Mouse (Mus musculus): ENCODE results near the gene Ppp1r27.
"Not testable (repeated sequence)": the region's sequence is repeated elsewhere in the genome, so short reads cannot be mapped to it uniquely, and the experiment has no call there.

Gene Ppp1r27

GRCm38 (mm10) chr11:120550810-120551440 lies at the start of gene Ppp1r27:
Ppp1r27 (minus strand) TSS chr11:120551132.
- no peak for DNase-seq (ENCODE audit: low spot score in 2 of 2)

- DNase-seq (ENCODE audit: low spot score in 2 of 2), result no peak
Measured at GRCm38 (mm10) chr11:120600716-120601115, 49.8 kb upstream of the Ppp1r27 start.

GRCm38 (mm10) chr11:120598990-120599549 lies 48.1 kb upstream of the Ppp1r27 start:
- no peak for DNase-seq (ENCODE audit: low spot score in 2 of 2)

DNA sequence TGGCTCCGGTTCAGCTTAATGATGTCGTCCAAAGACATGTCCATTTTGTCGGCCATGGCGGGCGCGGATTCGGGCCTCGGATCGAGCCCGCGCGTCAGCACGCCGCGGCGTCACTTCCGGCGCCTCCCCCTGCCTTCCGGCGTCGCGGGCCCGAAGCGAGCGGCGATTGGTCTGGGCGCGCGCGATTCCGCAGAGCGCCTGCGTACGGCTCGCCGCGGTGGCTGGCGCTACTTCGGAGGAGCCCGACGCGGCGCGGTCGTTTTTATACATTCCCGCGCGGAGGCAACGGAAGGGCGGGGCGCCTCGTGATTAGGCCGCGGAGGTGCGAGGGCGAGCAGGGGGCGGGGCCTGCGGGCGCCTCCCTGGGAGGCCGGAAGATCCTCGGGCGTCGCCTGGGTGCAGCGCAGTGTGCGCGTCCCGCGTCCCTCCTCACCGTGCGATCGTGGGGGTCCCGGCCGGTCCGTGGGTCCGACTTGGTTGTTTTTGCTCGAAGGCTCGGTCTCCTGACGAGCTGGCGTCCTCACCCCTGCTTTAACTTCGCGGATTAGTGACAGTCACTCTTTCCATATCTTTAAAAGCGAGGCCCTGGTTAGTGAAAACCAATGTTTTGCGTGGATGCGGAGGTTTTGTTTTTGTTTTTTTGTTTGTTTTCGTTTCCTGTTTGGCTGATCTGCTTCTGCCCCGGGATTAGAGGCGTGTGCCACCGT lies 47.5 kb upstream of the Ppp1r27 start, which contains the start of the genes Alyref and Anapc11:
Alyref (minus strand) TSS at position 83 of the 707 bp plus-strand sequence.
Anapc11 (plus strand) TSS at position 139 of the 707 bp plus-strand sequence.
- peak; percentile 85 to 91 for DNase-seq (ENCODE audit: low spot score in 2 of 2)

DNA sequence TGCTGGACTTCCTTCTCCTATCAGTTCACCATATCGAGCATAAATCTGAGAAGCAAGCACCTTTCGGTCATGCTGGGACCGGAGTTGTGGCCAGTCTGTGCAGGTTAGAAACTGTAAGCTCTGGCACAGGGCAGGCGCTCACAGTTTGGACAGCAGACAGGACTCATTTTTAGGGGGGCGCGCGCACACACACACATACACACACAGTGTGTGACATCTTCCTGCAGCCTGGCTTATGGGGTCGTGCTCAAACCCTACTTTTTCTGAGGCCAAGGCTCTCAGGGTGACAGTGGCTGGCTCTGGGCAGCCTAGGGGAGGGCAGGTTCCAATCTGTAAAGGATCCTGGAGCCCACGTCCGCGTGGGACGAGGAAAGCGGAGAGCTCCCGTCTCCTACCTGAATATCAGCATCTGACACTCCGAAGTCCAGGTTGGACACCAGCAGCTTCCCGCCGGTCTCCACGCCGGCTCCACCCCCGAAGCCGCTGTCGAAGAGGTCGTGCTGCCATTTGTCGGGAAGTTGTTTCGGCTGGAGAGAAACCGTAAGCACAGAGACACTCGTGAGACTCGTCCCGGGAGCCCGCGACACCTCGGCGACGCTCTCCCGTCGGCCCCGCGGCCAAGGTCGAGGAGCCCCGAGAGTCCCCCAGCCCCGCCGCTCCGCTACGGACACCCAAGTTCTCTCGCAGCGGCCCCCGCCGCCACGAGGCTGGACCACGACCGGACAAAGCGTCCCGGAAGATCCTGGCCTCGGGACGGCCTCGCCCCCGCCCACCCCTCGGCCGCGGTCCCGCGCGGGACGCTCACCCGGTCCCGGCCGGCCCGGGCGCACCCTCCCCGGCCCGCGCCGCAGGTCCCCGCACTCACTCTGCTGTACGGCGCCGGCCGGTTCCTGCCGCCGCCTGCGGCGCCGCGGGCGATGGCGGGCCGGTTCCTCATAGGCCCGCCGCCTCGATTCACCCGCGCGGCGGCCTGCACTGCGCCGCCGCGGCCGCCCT lies 46.6 kb upstream of the Ppp1r27 start:
- no peak for DNase-seq (ENCODE audit: low spot score in 2 of 2)

DNA sequence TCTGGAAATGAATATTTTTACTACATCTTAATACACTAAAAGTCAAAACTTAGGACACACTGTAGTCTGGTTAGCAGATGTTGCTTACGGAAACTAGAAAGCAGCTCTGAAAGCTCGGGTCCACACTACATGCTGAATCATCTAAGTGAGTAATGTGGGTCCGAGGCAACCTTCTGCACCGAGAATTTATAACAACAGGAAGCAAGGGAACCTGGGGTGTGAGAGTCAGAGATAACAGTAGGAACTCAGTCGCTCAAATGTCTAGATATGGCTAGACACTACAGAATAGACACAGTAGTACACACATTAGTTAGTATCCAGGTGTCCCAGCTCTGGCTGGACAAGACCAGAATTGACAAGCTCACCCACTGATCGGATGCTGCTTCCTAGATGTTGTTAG lies 37.6 kb upstream of the Ppp1r27 start:
- DNase-seq (ENCODE audit: low spot score in 2 of 2), result no peak

- DNase-seq (ENCODE audit: low spot score in 2 of 2), result no peak
Measured at GRCm38 (mm10) chr11:120583937-120584336, 33.0 kb upstream of the Ppp1r27 start.

- DNase-seq (ENCODE audit: low spot score in 2 of 2), result not testable (repeated sequence)
Measured at GRCm38 (mm10) chr11:120582982-120583293, 32.0 kb upstream of the Ppp1r27 start.

DNA sequence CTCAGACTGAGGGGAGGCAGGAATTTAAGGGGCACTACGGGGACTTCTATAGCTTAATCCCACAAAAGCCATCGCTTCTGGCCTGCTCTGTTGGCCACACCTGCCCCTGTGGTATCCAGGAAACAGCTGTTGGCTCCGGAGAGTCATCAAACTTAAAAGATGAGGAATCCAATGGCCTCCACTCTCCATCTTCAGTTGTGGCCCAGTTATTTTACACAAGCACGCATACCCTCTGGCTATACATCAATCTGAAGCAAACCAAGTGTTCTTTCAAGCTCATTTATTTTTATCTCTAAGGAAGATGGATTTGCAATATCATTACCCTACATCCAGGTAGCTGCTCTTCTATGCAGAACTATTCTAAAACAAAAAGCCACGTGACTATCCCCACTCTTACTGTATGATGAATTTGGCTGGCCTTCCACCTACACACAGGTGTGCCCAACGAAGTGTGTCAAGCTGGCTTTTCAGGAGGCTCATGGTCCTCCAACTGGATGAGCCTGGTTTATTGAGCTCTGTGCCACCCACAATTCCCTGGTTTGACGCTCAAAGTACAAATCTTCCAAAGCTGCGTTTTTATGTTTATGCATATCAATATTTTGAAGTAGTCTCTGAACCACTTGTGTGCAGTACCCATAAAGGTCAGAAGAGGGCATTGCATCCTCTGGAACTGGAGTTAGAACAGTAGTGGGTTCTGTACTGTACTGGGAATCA lies 31.5 kb upstream of the Ppp1r27 start:
- DNase-seq (ENCODE audit: low spot score in 2 of 2), result no peak

DNA sequence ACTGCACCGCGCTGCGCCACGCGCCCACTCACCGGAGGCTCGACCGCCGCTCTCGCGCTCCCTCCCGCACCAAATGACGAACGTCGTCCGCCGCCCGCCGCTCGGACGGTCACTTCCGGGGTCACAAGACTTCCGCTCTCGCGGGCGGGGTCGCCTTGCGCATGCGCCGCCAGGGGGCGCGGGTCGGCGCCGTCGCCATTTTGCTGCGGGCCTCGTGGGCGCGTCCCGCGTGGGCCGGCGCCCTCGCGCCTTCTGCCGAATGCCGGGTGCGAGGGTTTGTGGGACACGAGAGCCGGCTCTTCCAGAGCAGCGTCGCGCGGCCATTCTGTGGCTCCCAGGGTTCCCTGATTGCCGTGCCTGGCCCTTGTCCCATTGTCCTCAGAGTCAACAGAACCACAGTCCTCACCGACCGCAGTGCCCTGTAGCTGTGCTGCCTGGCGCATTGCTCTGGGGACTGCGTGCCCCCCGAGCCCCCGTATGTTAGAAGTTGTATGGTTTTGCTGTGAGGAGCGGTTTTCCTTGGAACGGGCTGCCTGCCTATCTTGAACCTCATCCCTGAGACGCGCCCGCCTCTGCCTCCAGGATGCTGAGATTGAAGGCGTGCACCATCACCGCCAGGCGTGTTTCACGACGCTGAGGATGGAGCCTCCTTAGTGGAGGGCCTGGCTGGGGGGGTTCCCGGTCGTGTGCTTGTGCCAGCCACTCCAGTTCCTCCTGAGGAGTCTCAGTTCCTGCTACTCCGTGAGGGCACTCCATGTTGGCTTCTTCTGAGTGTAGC lies 30.7 kb upstream of the Ppp1r27 start, which contains the start of gene Arhgdia:
Arhgdia (minus strand) TSS at position 135 of the 778 bp plus-strand sequence.
- peak; percentile 83 to 90 for DNase-seq (ENCODE audit: low spot score in 2 of 2)

DNA sequence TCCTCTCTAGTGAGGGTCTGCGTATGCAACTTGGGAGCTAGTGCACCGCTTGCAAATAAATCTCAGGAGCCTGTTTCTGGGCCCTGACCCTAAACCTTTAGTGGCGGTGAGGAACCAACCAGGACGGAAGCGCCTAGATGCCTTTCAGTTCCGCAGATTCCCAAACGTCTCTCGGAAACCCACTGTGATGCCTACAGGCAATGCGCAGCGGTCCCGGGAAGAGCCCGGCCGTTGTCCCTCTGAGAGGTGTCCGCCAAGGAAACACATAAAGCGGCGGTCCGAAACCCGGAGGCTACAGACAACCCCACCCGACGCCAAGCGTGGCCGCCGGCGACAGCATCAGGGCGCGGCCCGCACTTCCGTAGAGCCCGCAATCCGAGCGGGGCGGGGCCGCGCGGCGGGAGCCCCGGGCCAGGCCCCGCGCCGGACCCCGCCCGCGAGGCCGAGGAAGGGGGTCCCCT lies 30.0 kb upstream of the Ppp1r27 start:
- DNase-seq (ENCODE audit: low spot score in 2 of 2), result peak in 1 of 2 experiments; percentile 44

DNA sequence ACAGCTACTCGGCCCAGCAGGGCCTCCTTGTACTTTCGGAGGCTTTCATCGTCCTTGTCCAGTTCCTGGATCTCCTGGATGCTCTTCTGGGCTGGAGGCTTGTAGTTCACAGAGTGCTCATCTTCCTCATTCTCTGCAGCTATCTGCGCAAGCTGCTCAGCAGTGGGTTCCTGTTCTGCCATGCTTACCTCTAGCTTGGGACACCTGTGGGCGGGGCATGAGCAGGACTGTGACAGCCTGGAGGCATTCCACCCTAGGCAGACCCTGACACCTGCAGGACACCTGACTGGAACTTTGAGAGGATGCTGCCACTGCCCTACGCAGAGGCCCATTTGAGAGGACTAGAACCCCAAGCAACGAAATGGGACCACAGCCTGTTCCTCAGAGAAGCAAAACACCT lies 29.3 kb upstream of the Ppp1r27 start:
- DNase-seq (ENCODE audit: low spot score in 2 of 2), result no peak

DNA sequence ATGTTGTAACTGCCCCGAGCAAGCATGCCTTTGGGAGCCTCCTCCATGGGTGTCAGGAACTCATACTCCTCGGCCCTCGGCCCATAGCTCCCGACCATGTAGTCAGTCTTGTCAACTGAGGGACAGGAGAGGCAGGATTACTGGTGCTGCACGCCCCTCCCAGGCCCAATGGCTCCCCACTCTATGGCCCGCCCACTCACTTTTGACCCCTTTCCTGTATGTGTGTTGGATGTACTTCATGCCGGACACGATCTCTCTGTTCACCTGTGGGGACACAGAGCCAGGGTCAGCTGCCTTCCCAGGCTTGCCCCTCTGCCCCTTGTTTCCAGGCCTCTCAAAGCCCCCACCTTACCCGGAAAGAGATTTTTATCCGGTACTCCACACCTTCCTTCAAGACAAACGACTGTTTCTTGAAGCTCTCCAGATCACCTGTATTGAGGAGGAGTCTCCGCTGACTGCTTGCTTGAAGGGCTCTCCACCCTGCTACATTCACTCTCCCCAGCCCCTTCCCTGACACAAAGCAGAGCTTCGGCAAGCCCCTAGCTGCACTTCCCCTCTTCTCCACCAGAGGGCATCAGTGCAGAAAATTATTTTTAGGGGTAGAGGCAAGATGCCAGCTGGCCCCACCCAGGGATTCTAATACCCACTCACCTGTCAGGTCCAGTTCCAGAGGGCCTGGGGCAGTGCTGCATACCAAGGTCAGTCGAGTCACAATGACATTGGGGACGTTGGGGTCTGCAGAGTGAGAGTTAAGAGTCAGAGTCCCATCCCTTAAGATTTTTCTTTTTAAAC lies 28.6 kb upstream of the Ppp1r27 start:
- peak in 1 of 2 experiments; percentile 68 for DNase-seq (ENCODE audit: low spot score in 2 of 2)

GRCm38 (mm10) chr11:120578694-120579243 lies 27.8 kb upstream of the Ppp1r27 start:
- no peak for DNase-seq (ENCODE audit: low spot score in 2 of 2)

GRCm38 (mm10) chr11:120578024-120578693 lies 27.2 kb upstream of the Ppp1r27 start:
- DNase-seq (ENCODE audit: low spot score in 2 of 2), result no peak

- no peak for DNase-seq (ENCODE audit: low spot score in 2 of 2)
Measured at GRCm38 (mm10) chr11:120577211-120578023, 26.5 kb upstream of the Ppp1r27 start.

DNA sequence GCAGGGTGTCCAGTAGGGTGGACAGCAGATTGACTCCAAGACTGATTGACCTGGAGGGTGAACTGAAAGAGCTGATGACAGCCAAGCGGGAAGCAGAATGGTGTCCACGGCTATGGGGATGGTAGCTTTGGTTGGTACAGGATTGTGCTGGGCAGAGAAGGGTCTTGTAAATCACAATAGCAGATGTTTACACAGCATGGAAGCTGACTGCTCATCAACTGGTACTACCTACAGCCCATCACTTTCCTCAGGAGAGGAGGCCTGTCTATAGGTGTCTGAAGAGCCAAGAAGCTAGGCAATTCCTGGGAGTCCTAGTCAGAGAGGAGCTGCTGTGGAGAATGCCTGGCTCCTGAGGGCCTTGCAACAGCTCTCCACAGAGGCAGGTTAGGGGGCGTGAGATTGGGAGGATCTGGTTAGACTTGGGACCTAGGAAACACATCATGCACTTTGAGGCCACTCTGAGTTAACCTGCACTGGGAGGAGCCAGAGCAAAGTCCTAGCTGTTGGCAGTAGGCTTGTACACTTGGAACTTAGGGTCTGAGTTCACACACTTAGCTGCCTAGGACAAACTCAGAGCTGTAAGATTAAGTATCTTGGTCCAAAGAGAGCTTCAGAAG lies 25.5 kb upstream of the Ppp1r27 start:
- no peak for DNase-seq (ENCODE audit: low spot score in 2 of 2)
